Mouse (Mus musculus) myocyte (in vitro differentiated cells): ENCODE data around the gene Timmdc1.

ENCODE experiments used
- CEBPB ChIP-seq: IDR thresholded peaks from 2 replicates; pipeline ENCODE4 v1.6.1; 2011; ENCODE audit warnings: mild to moderate bottlenecking, moderate library complexity; ENCODE audit not compliant: poor library complexity, insufficient read depth, severe bottlenecking
- POLR2A ChIP-seq: IDR thresholded peaks from one replicate; pipeline ENCODE4 v1.6.1; 2011; ENCODE audit warnings: low read depth, mild to moderate bottlenecking, control low read depth, moderate library complexity; ENCODE audit not compliant: insufficient read length
- POLR2AphosphoS2 ChIP-seq: IDR thresholded peaks from one replicate; pipeline ENCODE4 v1.6.1; 2011; ENCODE audit warnings: low read depth, control low read depth; ENCODE audit not compliant: insufficient read length
- USF1 ChIP-seq: IDR thresholded peaks from one replicate; pipeline ENCODE4 v1.6.1; 2011; ENCODE audit warnings: low read depth, mild to moderate bottlenecking, control low read depth, moderate library complexity

- TF ChIP-seq POLR2A (peak; percentile 78), USF1 (no peak), POLR2AphosphoS2 (peak; percentile 79), CEBPB (no peak)
Measured at GRCm38 (mm10) chr16:38522129-38523084, at the start of gene Timmdc1.
